Mouse (Mus musculus) neural tube, embryonic 14.5 days (tissue): ENCODE data around the gene Rpl36. TPM values are rescaled to one million over a fixed set of nuclear protein-coding genes. Genes with fewer than 3 reads are reported as not detected.

Experiments
- ATAC-seq: fragments of 200-750 bp; cut with Nextera tagmentation; 2 replicates; pipeline ENCODE4 v1.8.0; 2017; ENCODE audit warnings: low read depth, mild to moderate bottlenecking, moderate TSS enrichment, moderate library complexity
- H3K27ac ChIP-seq: fragments of 300-500 bp; sonication (generic); 2 replicates; pipeline ENCODE4 v1.5.1; 2014; ENCODE audit warnings: low read depth, mild to moderate bottlenecking, control low read depth, low read length, moderate library complexity, mixed read lengths
- H3K27me3 ChIP-seq: fragments of 300-500 bp; sonication (generic); 2 replicates; pipeline ENCODE4 v1.6.1; 2014; ENCODE audit warnings: low read length; ENCODE audit not compliant: control insufficient read depth, insufficient read depth
- H3K36me3 ChIP-seq: fragments of 300-500 bp; sonication (generic); 2 replicates; pipeline ENCODE4 v1.6.1; 2014; ENCODE audit warnings: low read length, mixed read lengths; ENCODE audit not compliant: control insufficient read depth, insufficient read depth
- H3K4me1 ChIP-seq: fragments of 300-500 bp; sonication (generic); 2 replicates; pipeline ENCODE4 v1.6.1; 2014; ENCODE audit warnings: low read length; ENCODE audit not compliant: control insufficient read depth, insufficient read depth
- H3K4me2 ChIP-seq: fragments of 300-500 bp; sonication (generic); 2 replicates; pipeline ENCODE4 v1.6.1; 2014; ENCODE audit warnings: mild to moderate bottlenecking, low read depth, low read length, control low read depth
- H3K4me3 ChIP-seq: fragments of 300-500 bp; sonication (generic); 2 replicates; pipeline ENCODE4 v1.5.1; 2014; ENCODE audit warnings: low read depth, low read length, control low read depth, mixed read lengths
- H3K9ac ChIP-seq: fragments of 300-500 bp; sonication (generic); replicated peaks from 2 replicates; pipeline ENCODE4 v1.6.1; 2014; ENCODE audit warnings: low read depth, mild to moderate bottlenecking, control low read depth, low read length, mixed read lengths
- H3K9me3 ChIP-seq: fragments of 300-500 bp; sonication (generic); 2 replicates; pipeline ENCODE4 v1.6.1; 2016; ENCODE audit warnings: low read length; ENCODE audit not compliant: control insufficient read depth
- WGBS: fragments of 180-500 bp; shearing (Covaris S2); extraction: QIAGEN DNeasy Blood & Tissue Kit; methylation state at CpG from one replicate; pipeline ENCODE4 v1.1.7; 2014; 5-methylcytosine and 5-hydroxymethylcytosine counted together
- polyA plus RNA-seq: library from polyadenylated mRNA; unstranded; fragments of >200 nt; fragmentation: Nextera tagmentation; extraction: Ambion mirVana; gene quantifications from 2 replicates; pipeline ENCODE4 v1.2.1, GENCODE M21; 2014

Gene Rpl36
- polyA plus RNA-seq = 1,033 and 1,098 TPM in 2 replicates

DNA sequence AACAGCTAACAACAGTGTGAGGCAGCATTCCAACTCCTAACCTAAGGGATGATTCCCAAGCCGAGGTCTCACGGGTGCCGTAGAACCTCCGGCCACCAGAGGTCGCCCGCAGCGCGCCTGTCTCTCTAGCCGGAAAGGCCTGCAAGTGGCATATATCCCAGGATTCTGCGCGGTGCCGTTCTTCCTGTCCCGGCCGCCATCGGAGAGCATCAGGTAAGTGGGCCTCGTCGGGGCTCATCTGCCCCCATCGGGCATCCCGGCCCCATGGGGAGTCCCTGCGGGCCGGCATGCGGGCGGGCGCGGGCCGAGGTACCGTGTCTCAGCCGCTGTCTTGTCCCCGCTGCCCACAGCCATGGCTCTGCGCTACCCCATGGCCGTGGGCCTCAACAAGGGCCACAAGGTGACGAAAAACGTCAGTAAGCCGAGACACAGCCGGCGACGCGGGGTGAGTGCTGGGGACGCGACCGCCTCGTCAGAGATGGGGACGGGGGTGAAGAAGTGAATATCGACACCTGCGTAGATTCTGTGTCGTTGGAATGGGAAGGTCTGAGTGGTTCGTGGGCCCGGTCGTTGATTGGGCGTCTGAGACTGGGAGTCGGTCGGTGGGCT is at the start of gene Rpl36:
Gene Rpl36, plus strand, starts transcription at position 181 of the 609 bp plus-strand sequence.
- H3K4me2 ChIP-seq = peak within 1 kb of the TSS; percentile 83
- no peaks in the 10 kb centered on the region for H3K27me3 ChIP-seq
- ATAC-seq = peak; percentile 58
- peaks cover 18% of the 10 kb centered on the region for H3K4me1 ChIP-seq
- H3K36me3 ChIP-seq = peaks cover 40% of the 10 kb centered on the region
- H3K9ac ChIP-seq = peak within 1 kb of the TSS; percentile 80
- under 1% methylated on average over 52 of the region's 52 CpGs for WGBS
- H3K9me3 ChIP-seq = no peaks in the 10 kb centered on the region
- peak within 1 kb of the TSS; percentile 90 for H3K27ac ChIP-seq
- peak within 1 kb of the TSS; percentile 65 for H3K4me3 ChIP-seq

DNA sequence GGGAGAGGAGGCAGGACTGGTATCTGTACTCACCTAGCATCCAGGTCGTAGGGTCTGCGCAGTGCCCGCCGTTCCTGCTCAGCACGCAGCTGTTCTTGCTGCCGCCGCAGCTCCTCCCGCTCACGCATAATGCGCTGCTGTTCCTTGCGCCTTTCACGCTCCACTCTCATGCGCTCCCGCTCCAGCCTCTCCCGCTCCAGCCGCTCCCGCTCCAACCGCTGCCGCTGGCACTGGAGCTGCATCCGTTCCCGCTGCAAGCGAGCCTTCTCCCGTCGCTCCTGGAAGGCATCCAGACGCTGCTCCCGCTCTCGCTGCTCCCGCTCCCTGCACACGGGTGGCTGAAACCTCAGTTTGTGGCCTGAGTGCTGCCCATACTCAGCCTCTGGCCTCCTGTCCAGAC is 46.9 kb upstream of the Rpl36 start:
- Histone ChIP-seq H3K27me3 (no peaks in the 10 kb centered on the region), H3K4me3 (no peak overlapping the region), H3K27ac (no peak overlapping the region), H3K9me3 (no peaks in the 10 kb centered on the region), H3K36me3 (peaks cover 93% of the 10 kb centered on the region), H3K9ac (no peak overlapping the region), H3K4me2 (no peak overlapping the region), H3K4me1 (no peaks in the 10 kb centered on the region)
- WGBS = 94% methylated on average over 29 of the region's 29 CpGs
- no peak for ATAC-seq

DNA sequence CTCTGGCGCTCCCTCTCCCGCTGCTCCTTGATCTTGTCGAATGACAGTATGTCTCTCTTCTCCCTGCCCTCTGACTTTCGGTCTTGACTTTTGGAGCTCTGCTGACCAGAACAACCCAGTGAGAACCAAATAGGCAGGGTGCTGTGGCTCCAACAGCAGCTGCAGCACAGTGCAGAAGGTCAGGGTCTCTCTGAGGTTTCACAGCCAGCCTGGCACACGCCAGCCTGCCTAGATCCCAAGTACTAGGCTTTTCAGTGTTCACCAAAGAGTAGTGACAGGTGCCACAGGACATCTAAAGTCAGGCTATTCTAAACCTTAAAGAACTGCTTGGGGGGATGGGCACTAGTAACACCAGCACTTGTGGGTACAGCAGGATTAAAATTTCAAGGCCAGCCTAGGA is 46.3 kb upstream of the Rpl36 start:
- Histone ChIP-seq H3K27me3 (no peaks in the 10 kb centered on the region), H3K27ac (no peak overlapping the region), H3K36me3 (peaks cover 93% of the 10 kb centered on the region), H3K4me2 (no peak overlapping the region), H3K4me1 (no peaks in the 10 kb centered on the region), H3K9ac (no peak overlapping the region), H3K9me3 (no peaks in the 10 kb centered on the region), H3K4me3 (no peak overlapping the region)
- WGBS = 96% methylated on average over 5 of the region's 5 CpGs
- no peak for ATAC-seq

DNA sequence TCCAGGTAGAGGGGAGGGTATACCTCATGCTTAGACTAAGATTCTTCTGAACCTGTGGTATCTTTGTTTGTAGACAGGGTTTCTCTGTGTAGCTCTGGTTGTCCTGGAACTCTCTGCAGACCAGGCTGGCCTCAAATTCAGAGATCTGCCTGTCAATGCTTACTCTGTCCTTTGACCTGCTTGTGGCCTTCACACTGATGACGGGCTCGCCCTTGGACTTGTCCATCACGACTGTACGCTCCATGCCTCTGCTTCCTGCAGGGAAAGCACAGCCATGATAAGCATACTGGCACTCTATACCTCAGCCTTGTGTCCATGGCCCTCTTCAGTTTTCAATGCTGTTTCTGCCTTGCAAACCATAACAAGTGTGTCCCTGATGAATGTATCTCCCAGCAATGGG is 45.8 kb upstream of the Rpl36 start:
- Histone ChIP-seq H3K36me3 (peaks cover 92% of the 10 kb centered on the region), H3K27me3 (no peaks in the 10 kb centered on the region), H3K4me2 (no peak overlapping the region), H3K9me3 (no peaks in the 10 kb centered on the region), H3K27ac (no peak overlapping the region), H3K9ac (no peak overlapping the region), H3K4me1 (no peaks in the 10 kb centered on the region), H3K4me3 (no peak overlapping the region)
- no peak for ATAC-seq
- 96% methylated on average over 4 of the region's 4 CpGs for WGBS

DNA sequence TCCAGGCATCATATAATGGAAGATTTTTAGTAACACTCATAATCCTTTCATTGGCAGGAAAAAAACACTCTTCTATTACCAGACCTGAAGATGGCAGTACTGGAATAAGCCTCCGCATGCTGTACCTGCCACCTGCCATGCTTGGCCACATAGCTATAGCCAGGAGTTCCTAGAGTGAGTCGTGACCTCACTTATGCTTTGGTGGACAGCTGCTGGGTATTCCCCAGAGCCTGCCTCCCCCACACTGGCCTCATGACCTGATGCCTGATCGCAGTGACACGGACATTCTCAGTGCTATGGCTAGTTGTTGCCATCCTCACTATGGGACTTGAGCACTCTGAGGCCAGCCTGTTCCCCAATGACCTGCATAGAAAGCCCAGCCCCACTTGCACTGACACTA is 42.9 kb upstream of the Rpl36 start:
- Histone ChIP-seq H3K27ac (no peak overlapping the region), H3K27me3 (no peaks in the 10 kb centered on the region), H3K9me3 (no peaks in the 10 kb centered on the region), H3K9ac (no peak overlapping the region), H3K4me2 (no peak overlapping the region), H3K36me3 (peaks cover 85% of the 10 kb centered on the region), H3K4me3 (no peak overlapping the region), H3K4me1 (no peaks in the 10 kb centered on the region)
- no peak for ATAC-seq
- 97% methylated on average over 4 of the region's 4 CpGs for WGBS

DNA sequence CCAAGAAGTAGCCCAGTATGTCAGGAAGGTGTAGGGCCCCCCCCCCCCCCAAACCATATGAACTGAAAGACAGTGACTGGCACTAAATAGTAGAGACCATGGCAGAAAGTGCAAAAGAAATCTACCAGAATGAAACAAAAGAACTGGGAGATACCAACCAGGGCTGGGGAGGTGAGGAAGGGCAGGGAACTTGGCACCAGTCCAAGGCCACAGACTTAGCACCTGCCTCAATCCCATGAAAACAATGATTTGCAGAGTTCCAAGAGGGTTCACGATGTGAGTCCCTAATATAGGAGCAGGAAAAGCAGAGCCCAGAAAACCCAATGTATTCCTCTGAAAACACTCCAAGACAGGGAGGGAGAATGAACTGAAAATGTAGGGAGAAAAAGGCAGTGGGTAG is 41.1 kb upstream of the Rpl36 start:
- no peak overlapping the region for H3K9ac ChIP-seq
- H3K36me3 ChIP-seq = peaks cover 77% of the 10 kb centered on the region
- H3K9me3 ChIP-seq = no peaks in the 10 kb centered on the region
- H3K4me1 ChIP-seq = no peaks in the 10 kb centered on the region
- ATAC-seq = no peak
- H3K4me3 ChIP-seq = no peak overlapping the region
- no peak overlapping the region for H3K4me2 ChIP-seq
- 50% methylated on average over 1 of the region's 1 CpGs for WGBS
- no peaks in the 10 kb centered on the region for H3K27me3 ChIP-seq
- H3K27ac ChIP-seq = no peak overlapping the region

DNA sequence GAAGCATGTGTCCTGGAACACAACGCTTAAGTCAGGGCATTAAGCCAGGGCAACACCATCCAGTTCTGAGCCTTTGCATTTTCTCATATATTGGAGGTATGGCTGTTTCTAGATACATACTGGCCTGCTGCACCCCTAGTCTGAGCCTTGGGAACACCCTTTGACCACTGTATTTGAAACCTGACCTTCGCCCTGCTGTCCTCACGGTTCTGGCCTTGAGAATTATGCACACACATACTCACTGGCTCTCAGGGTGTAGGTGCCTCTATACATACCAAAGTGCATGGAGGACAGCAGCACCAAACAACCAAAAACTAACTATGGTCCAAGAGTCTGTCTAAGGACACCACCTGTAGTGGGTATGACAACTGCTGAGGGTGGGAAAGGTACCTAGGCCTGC is 40.3 kb upstream of the Rpl36 start:
- no peaks in the 10 kb centered on the region for H3K27me3 ChIP-seq
- 90% methylated on average over 3 of the region's 3 CpGs for WGBS
- ATAC-seq = no peak
- no peaks in the 10 kb centered on the region for H3K9me3 ChIP-seq
- no peaks in the 10 kb centered on the region for H3K4me1 ChIP-seq
- H3K4me3 ChIP-seq = no peak overlapping the region
- H3K36me3 ChIP-seq = peaks cover 77% of the 10 kb centered on the region
- no peak overlapping the region for H3K27ac ChIP-seq
- H3K4me2 ChIP-seq = no peak overlapping the region
- H3K9ac ChIP-seq = no peak overlapping the region

DNA sequence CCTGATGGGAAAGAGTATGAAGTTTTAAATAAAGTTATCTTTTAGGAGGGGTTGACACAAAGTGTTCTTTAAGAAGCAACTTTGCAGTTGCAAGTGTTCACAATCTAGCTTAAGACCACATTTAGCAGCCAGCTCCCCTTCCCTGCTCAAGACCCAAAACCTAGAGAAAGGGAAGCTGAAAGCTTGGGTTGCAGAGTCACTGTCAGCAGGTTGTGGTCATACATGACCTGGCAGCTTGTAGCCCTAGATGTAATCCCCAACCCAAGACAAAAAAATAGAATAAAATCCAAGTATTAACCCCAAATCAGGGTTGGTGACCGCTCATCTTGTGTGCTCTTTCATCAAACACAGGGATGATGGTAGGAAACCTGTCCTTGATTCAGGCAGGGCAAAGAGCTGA is 30.1 kb upstream of the Rpl36 start:
- WGBS = 89% methylated on average over 1 of the region's 1 CpGs
- Histone ChIP-seq H3K9me3 (no peaks in the 10 kb centered on the region), H3K9ac (peak overlapping the region; percentile 74; the same call in 1 of the 2 replicates), H3K4me1 (peaks cover 39% of the 10 kb centered on the region), H3K27ac (no peak overlapping the region), H3K4me2 (peak overlapping the region; percentile 86), H3K4me3 (peak overlapping the region; percentile 82), H3K36me3 (peaks cover 40% of the 10 kb centered on the region), H3K27me3 (no peaks in the 10 kb centered on the region)
- no peak for ATAC-seq

DNA sequence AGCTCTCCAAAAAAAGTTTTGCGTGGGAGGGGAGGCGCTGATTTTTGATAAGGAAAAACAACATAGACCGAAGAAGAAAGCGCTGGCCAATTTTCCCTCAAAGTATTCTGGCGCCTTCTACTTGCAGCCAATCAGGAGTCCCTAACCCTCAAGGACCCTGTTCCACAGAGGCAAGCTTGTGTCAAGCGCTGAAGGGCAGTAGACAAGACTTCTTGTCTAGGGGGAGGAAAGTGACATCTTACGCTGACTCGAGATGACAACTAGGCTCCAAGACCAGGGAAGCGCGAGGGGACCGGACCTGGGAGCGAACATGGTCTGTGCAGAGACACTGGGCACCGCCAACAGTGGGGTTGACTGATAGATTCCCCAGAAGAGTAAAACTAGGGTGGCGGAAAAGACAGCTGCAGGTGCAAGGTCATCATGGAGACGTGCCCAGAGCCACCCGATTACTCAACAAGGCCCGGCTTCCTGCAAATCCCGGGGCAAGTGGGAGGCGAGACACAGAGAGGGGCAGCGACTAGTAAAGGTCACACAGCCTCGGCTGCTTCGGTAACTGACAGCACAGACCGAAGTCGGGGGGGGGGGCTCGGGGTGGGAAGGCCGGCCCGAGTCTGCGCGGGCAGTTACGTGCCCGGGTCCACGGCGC is 29.5 kb upstream of the Rpl36 start:
- peak overlapping the region; percentile 82 for H3K4me3 ChIP-seq
- peak overlapping the region; percentile 86 for H3K4me2 ChIP-seq
- peak overlapping the region; percentile 74 for H3K9ac ChIP-seq
- H3K4me1 ChIP-seq = peaks cover 43% of the 10 kb centered on the region
- 6% methylated on average over 33 of the region's 33 CpGs for WGBS
- ATAC-seq = peak; percentile 1; the same call in 1 of the 2 replicates
- peaks cover 36% of the 10 kb centered on the region for H3K36me3 ChIP-seq
- no peaks in the 10 kb centered on the region for H3K9me3 ChIP-seq
- no peaks in the 10 kb centered on the region for H3K27me3 ChIP-seq
- peak overlapping the region; percentile 93 for H3K27ac ChIP-seq
